Mouse (Mus musculus) megakaryocyte, embryonic 14.5 days (primary cell): ENCODE measurements around the gene Abhd2.

Experiments
- FLI1 ChIP-seq: IDR thresholded peaks from 2 replicates; pipeline ENCODE4 v1.6.1; 2012; ENCODE audit warnings: low read length, inconsistent platforms, mixed read lengths
- GATA1 ChIP-seq: IDR thresholded peaks from 3 replicates; pipeline ENCODE4 v1.6.1; 2012; ENCODE audit warnings: mixed read lengths, low read length, inconsistent platforms, borderline replicate concordance

DNA sequence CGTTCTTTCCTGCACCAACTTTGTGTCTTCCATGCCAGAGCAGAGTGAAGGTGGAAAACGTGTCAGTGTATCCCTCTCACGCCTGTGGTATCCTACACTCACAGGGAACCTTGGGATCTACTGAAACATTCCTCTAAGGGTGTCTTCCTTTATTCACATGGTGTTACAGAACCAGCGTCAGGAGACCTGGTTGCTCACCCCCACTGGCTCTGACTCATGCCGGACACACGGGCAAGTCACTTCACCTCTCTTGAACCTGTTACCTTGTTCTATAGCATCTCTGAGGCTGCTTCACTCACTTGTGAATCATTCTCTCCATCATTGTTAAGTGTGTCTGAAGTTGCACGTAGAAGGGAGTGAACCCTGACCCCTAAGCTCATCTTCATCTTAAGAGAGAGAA lies 89.8 kb downstream of the Abhd2 start:
- TF ChIP-seq GATA1 (no peak), FLI1 (no peak)
